Mouse (Mus musculus) ES-Bruce4 (cell line): ENCODE results near the gene Ccdc103. TPM values are rescaled to one million over a fixed set of nuclear protein-coding genes. Genes with fewer than 3 reads are reported as not detected.

Source experiments
- H3K27ac ChIP-seq: 2 replicates; pipeline ENCODE4 v1.5.1; 2012; ENCODE audit warnings: low read length, inconsistent platforms; ENCODE audit not compliant: insufficient read depth
- H3K27me3 ChIP-seq: 2 replicates; pipeline ENCODE4 v1.6.1; 2012; ENCODE audit warnings: mild to moderate bottlenecking, low read length, inconsistent platforms; ENCODE audit not compliant: control insufficient read depth, poor library complexity, insufficient read depth, severe bottlenecking
- H3K36me3 ChIP-seq: 2 replicates; pipeline ENCODE4 v1.6.1; 2012; ENCODE audit warnings: inconsistent platforms, mild to moderate bottlenecking, low read length, moderate library complexity; ENCODE audit not compliant: control insufficient read depth, poor library complexity, insufficient read depth, severe bottlenecking
- H3K4me1 ChIP-seq: one replicate; pipeline ENCODE4 v1.8.1; 2011; ENCODE audit warnings: low read length; ENCODE audit not compliant: control insufficient read depth, insufficient read depth
- H3K4me3 ChIP-seq: 2 replicates; pipeline ENCODE4 v1.5.1; 2011; ENCODE audit warnings: low read depth, mild to moderate bottlenecking, low read length
- H3K9ac ChIP-seq: 2 replicates; pipeline ENCODE4 v1.6.1; 2012; ENCODE audit warnings: low read depth, mild to moderate bottlenecking, inconsistent platforms; ENCODE audit not compliant: poor library complexity, severe bottlenecking
- H3K9me3 ChIP-seq: replicated peaks from 2 replicates; pipeline ENCODE4 v1.6.1; 2012; ENCODE audit warnings: mild to moderate bottlenecking, low read length, inconsistent platforms; ENCODE audit not compliant: control insufficient read depth, poor library complexity, insufficient read depth, severe bottlenecking
- CTCF ChIP-seq: IDR thresholded peaks from one replicate; pipeline ENCODE4 v1.8.1; 2011; ENCODE audit warnings: low read depth, low read length
- EP300 ChIP-seq: IDR thresholded peaks from 2 replicates; pipeline ENCODE4 v1.6.1; 2011; ENCODE audit warnings: low read depth, low read length; ENCODE audit not compliant: insufficient read depth
- POLR2A ChIP-seq: IDR thresholded peaks from one replicate; pipeline ENCODE4 v1.8.1; 2011; ENCODE audit warnings: low read length; ENCODE audit not compliant: insufficient read depth
- polyA plus RNA-seq: library from polyadenylated mRNA; stranded (reverse); fragments of >200 nt; gene quantifications from 2 replicates; pipeline ENCODE4 v1.2.4, GENCODE M21; 2011; ENCODE audit warnings: low read depth; ENCODE audit not compliant: missing spikeins, insufficient read depth, insufficient read length

Ccdc103 gene
- polyA plus RNA-seq, 1 experiment = 0.37 TPM

DNA sequence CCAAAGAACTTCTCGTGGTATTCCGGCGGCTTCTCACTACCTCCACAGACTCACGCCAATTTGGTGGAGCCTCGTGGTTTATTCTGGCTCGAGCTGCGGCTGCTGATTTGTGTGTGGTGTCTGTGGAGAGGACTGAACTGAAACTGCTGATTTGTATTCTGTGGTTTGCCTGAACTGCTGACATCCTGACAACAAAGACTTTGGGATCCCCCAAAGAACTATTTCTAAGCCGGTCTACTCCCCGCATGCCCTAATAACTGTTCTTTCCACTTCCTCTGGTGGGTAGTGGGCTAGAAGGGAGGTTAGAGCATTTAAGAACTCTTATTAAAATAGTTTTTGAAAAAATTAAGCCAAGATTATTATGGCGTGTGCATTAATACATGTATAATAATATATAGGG lies 49.7 kb downstream of the Ccdc103 start:
- no peak overlapping the region for H3K27ac ChIP-seq
- H3K9me3 ChIP-seq = no peaks in the 10 kb centered on the region
- H3K4me3 ChIP-seq = no peak overlapping the region
- no peaks in the 10 kb centered on the region for H3K36me3 ChIP-seq
- no peak overlapping the region for H3K9ac ChIP-seq
- no peaks in the 10 kb centered on the region for H3K27me3 ChIP-seq
- no peaks in the 10 kb centered on the region for H3K4me1 ChIP-seq
- TF ChIP-seq POLR2A (no peak), EP300 (no peak), CTCF (no peak)

Other genes with a start within 250 kb of the Ccdc103 start
- 8.8 and 9.4 TPM in 2 replicates for gene Meioc, start 217.5 kb upstream of the Ccdc103 start, polyA plus RNA-seq
- gene Ccdc43, start 183.4 kb upstream of the Ccdc103 start, polyA plus RNA-seq = 53.9 and 62.0 TPM in 2 replicates
- 1.2 and 2.4 TPM in 2 replicates for gene Adam11, start 119.8 kb upstream of the Ccdc103 start, polyA plus RNA-seq
- gene Gjc1, start 61.5 kb upstream of the Ccdc103 start, polyA plus RNA-seq = 67.4 and 71.0 TPM in 2 replicates
- not detected in 2 replicates for gene Higd1b, start 45.4 kb upstream of the Ccdc103 start, polyA plus RNA-seq
- gene Eftud2, start 219 bp upstream of the Ccdc103 start, polyA plus RNA-seq = 152 and 195 TPM in 2 replicates
- not detected in 2 replicates for gene Fam187a, start 4.0 kb downstream of the Ccdc103 start, polyA plus RNA-seq
- not detected in 2 replicates for gene Gfap, start 19.7 kb downstream of the Ccdc103 start, polyA plus RNA-seq
- gene Kif18b, start 43.9 kb downstream of the Ccdc103 start, polyA plus RNA-seq = 72.3 and 75.4 TPM in 2 replicates
- 4.8 and 5.9 TPM in 2 replicates for gene C1ql1, start 65.5 kb downstream of the Ccdc103 start, polyA plus RNA-seq
- gene Nmt1, start 147.0 kb downstream of the Ccdc103 start, polyA plus RNA-seq = 101 TPM in 2 replicates
- gene Dcakd, start 147.1 kb downstream of the Ccdc103 start, polyA plus RNA-seq = 120 and 134 TPM in 2 replicates
- gene Plcd3, start 220.5 kb downstream of the Ccdc103 start, polyA plus RNA-seq = 14.7 and 17.5 TPM in 2 replicates
- gene Acbd4, start 220.5 kb downstream of the Ccdc103 start, polyA plus RNA-seq = 15.0 and 19.4 TPM in 2 replicates
- gene Hexim1, start 235.0 kb downstream of the Ccdc103 start, polyA plus RNA-seq = 17.2 and 20.1 TPM in 2 replicates